Mouse (Mus musculus) kidney, postnatal 10 days (tissue): ENCODE results near the gene Mios.

Experiments
- DNase-seq: peaks from one replicate; pipeline ENCODE4 v3.0.0; 2021; ENCODE audit warnings: mixed read lengths

Mios gene

DNA sequence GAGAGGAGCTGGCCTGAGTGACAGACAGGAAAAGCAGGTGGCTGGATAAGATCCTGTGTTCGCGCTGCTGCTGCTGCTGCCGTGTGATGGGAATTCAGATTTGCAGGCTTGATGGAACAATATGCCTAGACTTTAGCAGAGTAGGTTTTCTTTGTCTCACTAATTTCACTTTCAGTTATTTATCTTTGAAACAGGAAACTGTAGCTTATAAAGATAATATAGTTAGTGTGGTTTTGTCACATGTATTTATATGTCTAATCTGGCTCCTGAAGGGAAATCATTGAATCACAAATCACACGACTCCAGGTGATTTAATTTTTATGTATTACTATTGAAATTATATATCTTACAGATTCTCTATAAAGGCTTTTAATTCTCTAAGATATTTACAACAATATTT lies 74.2 kb downstream of the Mios start:
- DNase-seq, result no peak

DNA sequence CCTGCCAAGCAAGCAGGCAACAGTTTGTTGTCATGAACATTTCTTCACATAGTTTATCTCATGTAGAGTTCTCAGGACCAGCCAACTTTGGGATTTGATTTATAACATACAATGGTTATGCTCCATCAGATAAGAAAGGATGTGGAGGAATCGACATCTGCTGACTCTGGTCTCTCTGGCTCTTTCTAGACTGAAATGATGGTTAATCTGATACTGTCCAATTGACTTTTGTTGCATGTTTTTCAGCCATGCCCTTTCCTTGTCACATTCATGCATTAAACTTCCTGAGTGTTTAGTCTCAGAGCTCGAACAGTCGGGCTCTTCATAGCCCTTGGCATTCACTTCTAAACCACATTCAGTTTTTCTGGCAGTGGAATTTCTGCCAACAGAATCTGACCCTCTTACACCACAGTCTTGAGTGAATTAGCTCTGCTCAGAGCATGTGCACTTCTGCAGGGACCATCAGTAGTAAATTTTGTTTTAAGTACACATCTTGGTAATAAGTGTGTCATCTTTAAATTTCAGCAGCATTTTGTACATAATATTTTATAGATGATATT lies 76.5 kb downstream of the Mios start:
- DNase-seq, result no peak
